Mouse (Mus musculus) lung, adult 2 months (tissue): ENCODE data around the gene Ica1. TPM values are rescaled to one million over a fixed set of nuclear protein-coding genes. Genes with fewer than 3 reads are reported as not detected.

Experiments used
- DNase-seq: peaks from one replicate; pipeline ENCODE4 v3.0.0; 2022
- H3K4me1 ChIP-seq: fragments of 200-500 bp; 2 replicates; pipeline ENCODE4 v1.6.1; 2011; ENCODE audit warnings: low read length; ENCODE audit not compliant: control insufficient read depth, insufficient read depth
- H3K4me3 ChIP-seq: fragments of 200-500 bp; replicated peaks from 2 replicates; pipeline ENCODE3; 2011; ENCODE audit warnings: low read depth, mild to moderate bottlenecking, control low read depth, low read length; ENCODE audit errors: extremely low read depth
- CTCF ChIP-seq: fragments of 200-500 bp; IDR thresholded peaks from 2 replicates; pipeline ENCODE4 v1.5.1; 2011; ENCODE audit warnings: mild to moderate bottlenecking, low read length, control low read depth; ENCODE audit not compliant: insufficient read depth
- POLR2A ChIP-seq: fragments of 200-500 bp; IDR thresholded peaks from 2 replicates; pipeline ENCODE4 v1.6.1; 2011; ENCODE audit warnings: low read depth, mild to moderate bottlenecking, control low read depth, low read length, borderline replicate concordance; ENCODE audit errors: extremely low read depth
- WGBS: fragments of 180-500 bp; shearing (Covaris S2); methylation state at CpG from one replicate; pipeline ENCODE4 v1.1.7; 2018; 5-methylcytosine and 5-hydroxymethylcytosine counted together
- polyA plus RNA-seq: library from polyadenylated mRNA; depleted of rRNA; stranded (reverse); fragments of >200 nt; gene quantifications from 2 replicates; pipeline ENCODE4 v1.2.3, GENCODE M21; 2012

Ica1 gene
- polyA plus RNA-seq, 1 experiment: 10.9 TPM

DNA sequence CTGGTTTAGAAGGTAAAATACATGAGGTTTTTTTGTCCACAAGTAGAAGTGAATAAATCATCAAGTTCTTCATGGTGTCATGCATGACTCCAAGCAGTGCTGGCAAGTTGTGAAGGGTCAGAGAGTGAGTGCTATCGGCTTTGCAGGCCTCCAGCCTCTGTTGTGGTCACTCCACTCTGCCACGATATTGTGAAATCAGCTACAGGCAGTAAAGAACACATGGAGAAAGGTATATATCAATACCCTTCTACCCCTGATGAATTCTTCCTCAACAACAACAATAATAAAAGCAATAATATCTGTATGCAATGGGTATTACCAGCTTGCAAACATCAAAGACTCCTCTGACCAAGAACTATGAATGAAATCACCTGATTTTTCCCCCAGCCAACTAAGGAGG lies 47.9 kb downstream of the Ica1 start:
- H3K4me1 ChIP-seq: peaks cover 2% of the 10 kb centered on the region
- TF ChIP-seq CTCF (no peak), POLR2A (no peak)
- DNase-seq: no peak
- no peak overlapping the region for H3K4me3 ChIP-seq
- WGBS: 69% methylated on average over 2 of the region's 2 CpGs

DNA sequence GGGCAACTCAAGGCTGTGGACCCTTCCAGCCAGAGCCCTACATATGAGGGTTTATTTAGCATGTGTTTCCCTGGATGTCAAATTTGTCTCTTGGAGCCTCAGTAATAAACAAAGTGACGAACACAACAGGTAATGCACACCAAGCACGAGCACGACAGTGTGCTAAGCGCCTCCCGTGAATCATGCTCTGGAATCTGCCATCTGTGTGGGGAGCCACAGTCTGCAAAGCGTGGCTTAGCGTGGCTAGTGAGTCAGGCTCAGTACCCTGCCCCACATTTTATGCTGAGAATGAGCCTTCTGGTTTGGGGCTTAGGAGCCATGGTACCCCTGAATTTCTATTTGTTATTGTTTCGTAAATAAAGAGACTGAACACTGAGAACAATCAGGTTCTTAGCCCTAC lies 50.5 kb downstream of the Ica1 start:
- Histone ChIP-seq H3K4me3 (no peak overlapping the region), H3K4me1 (peaks cover 2% of the 10 kb centered on the region; the same call in 1 of the 2 replicates)
- DNase-seq: no peak
- 90% methylated on average over 8 of the region's 8 CpGs for WGBS
- no peak for TF ChIP-seq POLR2A
- TF ChIP-seq CTCF: no peak

DNA sequence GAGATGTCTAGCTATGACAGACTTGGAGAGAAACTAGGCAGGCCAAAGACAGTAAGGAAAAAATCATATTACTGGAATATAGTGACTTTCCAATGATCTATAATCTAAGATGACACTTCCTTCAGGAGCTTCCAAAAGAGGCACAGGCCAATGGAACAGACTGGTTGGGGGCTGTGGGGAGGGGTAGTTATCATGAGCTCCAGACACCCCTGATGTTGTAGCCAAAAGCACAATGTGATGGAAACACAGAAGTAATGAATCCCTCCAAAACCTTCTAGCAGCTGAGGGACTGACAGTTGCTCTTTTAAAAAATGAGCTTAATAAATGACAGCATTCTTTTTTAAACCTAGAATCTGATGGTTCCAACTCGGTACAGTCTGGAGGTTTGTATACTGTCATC lies 52.7 kb downstream of the Ica1 start:
- WGBS: 60% methylated on average over 1 of the region's 1 CpGs
- Histone ChIP-seq H3K4me3 (no peak overlapping the region), H3K4me1 (no peaks in the 10 kb centered on the region)
- TF ChIP-seq CTCF: no peak
- TF ChIP-seq POLR2A: no peak
- DNase-seq: no peak

- Histone ChIP-seq H3K4me3 (no peak overlapping the region), H3K4me1 (no peaks in the 10 kb centered on the region)
- no peak for TF ChIP-seq POLR2A
- no peak for TF ChIP-seq CTCF
- 92% methylated on average over 2 of the region's 2 CpGs for WGBS
- no peak for DNase-seq
Measured at GRCm38 (mm10) chr6:8719692-8720091, 58.6 kb downstream of the Ica1 start.

- 89% methylated on average over 7 of the region's 7 CpGs for WGBS
- no peak for TF ChIP-seq CTCF
- no peak for TF ChIP-seq POLR2A
- Histone ChIP-seq H3K4me3 (no peak overlapping the region), H3K4me1 (no peaks in the 10 kb centered on the region)
- DNase-seq: no peak
Measured at GRCm38 (mm10) chr6:8717967-8718366, 60.3 kb downstream of the Ica1 start.

DNA sequence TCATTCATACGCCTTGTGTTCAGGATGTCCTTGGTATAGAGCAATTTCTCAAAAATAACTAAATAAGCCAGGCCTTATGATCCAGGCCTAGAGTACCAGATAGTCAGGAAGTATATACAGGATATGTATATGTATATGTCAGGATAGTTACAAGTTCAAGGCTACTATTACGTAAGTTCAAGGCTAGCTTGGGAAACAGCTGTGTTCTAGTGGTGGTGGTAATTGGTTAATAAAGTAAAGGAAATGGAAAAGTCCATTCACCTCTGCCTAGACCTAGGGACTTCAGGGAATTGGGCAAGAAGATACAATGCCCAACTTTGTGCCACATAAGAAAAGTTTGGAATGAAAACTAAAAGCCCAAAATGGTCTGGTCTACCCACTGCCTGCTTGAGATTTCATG lies 61.7 kb downstream of the Ica1 start:
- Histone ChIP-seq H3K4me1 (no peaks in the 10 kb centered on the region), H3K4me3 (no peak overlapping the region)
- TF ChIP-seq POLR2A: no peak
- no peak for TF ChIP-seq CTCF
- WGBS: 91% methylated on average over 2 of the region's 2 CpGs
- no peak for DNase-seq

- TF ChIP-seq POLR2A (no peak), CTCF (no peak)
- no peak overlapping the region for H3K4me3 ChIP-seq
- DNase-seq: no peak
- no peaks in the 10 kb centered on the region for H3K4me1 ChIP-seq
- WGBS: 79% methylated on average over 5 of the region's 5 CpGs
Measured at GRCm38 (mm10) chr6:8711246-8711645, 67.0 kb downstream of the Ica1 start.

- whole genome bisulfite sequencing: 49% methylated on average over 12 of the region's 12 CpGs
- no peak for DNase-seq
Measured at GRCm38 (mm10) chr6:8694636-8695514, 83.4 kb downstream of the Ica1 start.

GRCm38 (mm10) chr6:8693926-8694635 lies 84.2 kb downstream of the Ica1 start:
- 69% methylated on average over 10 of the region's 10 CpGs for WGBS
- Histone ChIP-seq H3K4me1 (no peaks in the 10 kb centered on the region), H3K4me3 (no peak overlapping the region)
- DNase-seq: no peak
- no peak for TF ChIP-seq CTCF

More at GRCm38 (mm10) chr6:8694636-8695514, 83.4 kb downstream of the Ica1 start:
- no peak overlapping the region for H3K4me3 ChIP-seq
- no peaks in the 10 kb centered on the region for H3K4me1 ChIP-seq
- peak; percentile 11; the same call in 1 of the 2 replicates for TF ChIP-seq CTCF
- no peak for TF ChIP-seq POLR2A

- WGBS: 87% methylated on average over 11 of the region's 11 CpGs
- no peaks in the 10 kb centered on the region for H3K4me1 ChIP-seq
- DNase-seq: no peak
- no peak for TF ChIP-seq CTCF
- no peak for TF ChIP-seq POLR2A
- H3K4me3 ChIP-seq: no peak overlapping the region
Measured at GRCm38 (mm10) chr6:8693141-8693881, 85.0 kb downstream of the Ica1 start.
